Mouse (Mus musculus): ENCODE measurements around the gene Aqp6.

DNA sequence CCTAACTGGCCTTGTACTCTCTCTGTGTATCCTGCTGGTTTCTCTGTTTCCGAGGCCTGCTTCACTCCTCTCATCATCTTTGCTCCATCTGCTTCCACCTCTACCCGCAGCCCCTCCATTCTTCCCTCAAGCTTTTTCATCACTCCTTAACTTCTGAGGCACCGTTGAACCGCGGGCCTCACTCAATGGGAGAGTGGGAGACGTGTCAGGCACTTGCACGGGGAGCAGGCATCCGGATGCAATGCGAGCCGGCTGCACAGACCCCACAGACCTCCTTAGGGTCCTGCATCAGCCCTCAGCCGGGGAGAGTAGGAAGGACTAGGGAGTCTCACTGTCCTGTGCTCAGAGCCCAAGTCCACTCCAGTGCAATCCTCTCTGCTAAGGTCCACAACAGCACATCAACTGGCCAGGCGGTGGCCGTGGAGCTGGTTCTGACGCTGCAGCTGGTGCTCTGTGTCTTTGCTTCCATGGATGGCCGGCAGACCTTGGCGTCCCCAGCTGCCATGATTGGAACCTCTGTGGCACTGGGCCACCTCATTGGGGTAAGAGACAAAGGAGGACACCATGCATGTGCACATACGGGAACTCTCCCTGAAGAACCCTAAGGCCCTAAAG is 1.1 kb downstream of the Aqp6 start:
- TF ChIP-seq CTCF (conservative IDR thresholded peaks at IDR 0.05; ENCODE audit: insufficient read depth, insufficient read length, low read depth, low read length) (no peak), POLR2A (IDR thresholded peaks at IDR 0.05; ENCODE audit: low read depth, low read length) (no peak)

Data from kidney, adult 2 months (tissue).